Mouse (Mus musculus) thymus, postnatal 25 days (tissue): Measurements from ENCODE around the gene Srbd1.

Source experiments
- DNase-seq: peaks from one replicate; pipeline ENCODE4 v3.0.0; 2022

Srbd1 gene

GRCm38 (mm10) chr17:86145079-86145951 is at the start of gene Srbd1:
TSS of gene Srbd1 (minus strand) at chr17:86145175.
- peak; percentile 90 for DNase-seq

DNA sequence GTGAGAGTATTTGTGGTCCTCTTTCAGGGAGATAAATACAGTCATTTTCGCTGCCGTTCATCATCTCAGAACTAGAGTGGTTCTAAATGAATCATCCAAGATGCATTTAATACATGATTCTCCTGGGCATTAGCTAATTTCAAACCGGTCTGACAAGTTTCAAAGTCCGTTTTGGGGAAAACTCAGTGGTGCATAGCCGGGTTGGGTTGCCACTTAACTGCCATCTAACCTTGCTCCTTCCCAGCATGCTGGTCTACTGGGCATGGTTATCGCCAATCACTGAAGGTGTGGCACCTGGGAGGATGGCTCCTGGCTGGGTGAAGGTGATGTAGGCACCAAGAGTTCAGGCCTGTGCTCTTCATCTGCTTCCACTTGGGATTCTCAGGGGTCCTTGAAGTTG is 49.0 kb upstream of the Srbd1 start:
- DNase-seq: no peak

- no peak for DNase-seq
Measured at GRCm38 (mm10) chr17:86187777-86188176, 42.8 kb upstream of the Srbd1 start.

DNA sequence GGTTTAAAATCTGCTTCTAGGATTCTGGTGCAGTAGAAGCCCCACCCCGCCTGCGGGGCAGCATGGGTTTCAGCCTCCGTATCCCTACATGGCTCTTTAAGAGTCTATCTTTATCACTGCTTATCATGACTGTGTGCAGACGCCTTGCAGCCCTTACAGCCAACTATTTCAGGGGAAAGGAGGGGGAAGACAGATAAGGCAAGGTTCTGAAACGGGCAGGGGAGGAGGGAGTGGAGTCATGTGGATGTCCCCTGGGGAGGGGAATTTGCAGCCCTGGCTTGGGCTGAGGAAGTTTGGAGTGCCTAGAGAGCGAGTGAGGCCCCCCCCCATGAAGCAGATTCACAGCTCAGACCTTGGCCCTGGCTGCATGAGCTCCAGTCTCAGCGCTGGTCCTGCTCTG is 40.6 kb upstream of the Srbd1 start:
- no peak for DNase-seq

- DNase-seq: no peak
Measured at GRCm38 (mm10) chr17:86184552-86185209, 39.7 kb upstream of the Srbd1 start.

GRCm38 (mm10) chr17:86183788-86184187 is 38.8 kb upstream of the Srbd1 start:
- DNase-seq: no peak

GRCm38 (mm10) chr17:86176722-86177121 is 31.7 kb upstream of the Srbd1 start:
- DNase-seq: no peak

- no peak for DNase-seq
Measured at GRCm38 (mm10) chr17:86175516-86175915, 30.5 kb upstream of the Srbd1 start.

DNA sequence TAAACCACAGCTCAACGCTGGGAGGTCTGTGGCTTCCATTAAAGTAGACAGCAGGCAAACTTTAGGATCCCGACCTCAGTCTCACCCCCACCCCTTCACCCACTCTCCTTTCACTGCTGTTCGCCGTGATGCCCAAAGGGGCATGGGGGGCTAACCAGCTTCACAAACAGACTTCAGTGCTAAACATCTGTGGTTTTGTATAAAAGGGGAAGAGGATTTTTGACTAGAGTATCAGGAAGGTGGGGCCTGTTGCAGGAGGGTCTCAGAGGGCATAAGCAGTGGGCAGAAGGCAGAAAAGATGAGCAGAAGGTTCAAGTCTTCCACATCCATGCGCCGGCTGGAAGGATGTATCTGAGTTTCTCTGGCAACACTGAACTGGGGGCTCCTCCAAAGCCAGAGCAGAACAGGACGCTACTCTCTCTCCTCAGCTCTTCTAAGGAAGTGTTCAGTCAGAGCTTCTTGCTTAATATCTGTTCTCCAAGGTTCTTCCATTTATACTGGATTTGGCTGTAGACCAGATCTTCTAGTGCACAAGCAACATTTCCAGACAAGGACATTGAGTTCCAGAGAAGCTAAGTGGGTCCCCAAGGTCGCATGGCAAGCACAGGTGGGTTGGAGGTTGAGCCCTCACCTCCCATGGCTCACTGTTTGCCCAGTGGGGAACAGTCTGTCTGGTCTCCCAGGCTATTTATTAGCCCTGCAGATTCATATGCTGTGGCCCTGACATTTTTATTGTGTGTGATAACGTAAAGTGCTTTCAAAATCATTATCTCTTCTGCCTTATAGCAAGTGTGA is 25.4 kb upstream of the Srbd1 start:
- no peak for DNase-seq

DNA sequence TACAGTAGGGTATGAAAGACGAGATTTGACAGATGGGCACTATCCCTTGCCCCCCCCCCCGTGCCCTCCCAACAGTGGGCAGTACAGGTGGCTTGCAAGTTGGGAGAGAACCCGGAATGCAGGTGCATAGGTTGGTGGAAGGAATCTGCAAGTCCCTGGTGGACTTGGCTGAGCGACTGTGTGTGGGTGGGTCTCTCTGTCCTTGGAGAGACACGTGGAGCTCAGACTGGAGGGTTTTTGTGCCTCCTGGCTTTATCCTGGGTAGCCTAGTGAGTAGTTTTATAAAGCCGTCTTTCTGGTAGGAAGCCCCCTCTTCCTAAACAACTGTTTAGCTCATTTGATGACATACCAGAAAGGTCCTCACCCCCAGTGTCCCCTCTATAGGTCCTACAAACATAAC is 24.1 kb upstream of the Srbd1 start:
- no peak for DNase-seq

DNA sequence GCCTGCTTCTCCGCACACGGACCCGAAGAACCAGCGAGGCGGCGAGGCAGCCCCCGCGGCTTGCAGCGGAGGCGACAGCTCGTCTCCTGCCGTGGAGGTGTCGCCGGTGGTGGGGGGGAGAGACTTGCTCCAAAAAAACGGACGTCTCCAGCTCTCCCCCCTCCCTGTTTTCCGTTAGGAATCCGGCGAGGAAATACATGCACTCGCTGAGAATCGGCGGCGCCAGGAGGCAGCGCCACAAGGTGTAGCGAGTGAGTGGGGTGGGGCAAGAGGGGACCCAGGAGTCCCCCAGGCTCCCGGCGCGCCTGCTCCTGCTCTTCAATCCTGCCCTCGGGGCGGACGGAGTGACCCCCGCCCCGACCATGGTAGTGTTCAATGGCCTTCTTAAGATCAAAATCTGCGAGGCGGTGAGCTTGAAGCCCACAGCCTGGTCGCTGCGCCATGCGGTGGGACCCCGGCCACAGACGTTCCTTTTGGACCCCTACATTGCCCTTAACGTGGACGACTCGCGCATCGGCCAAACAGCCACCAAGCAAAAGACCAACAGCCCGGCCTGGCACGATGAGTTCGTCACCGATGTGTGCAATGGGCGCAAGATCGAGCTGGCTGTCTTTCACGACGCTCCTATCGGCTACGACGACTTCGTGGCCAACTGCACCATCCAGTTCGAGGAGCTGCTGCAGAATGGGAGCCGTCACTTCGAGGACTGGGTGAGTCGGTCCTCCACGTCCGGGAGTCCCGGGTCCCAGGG is 23.4 kb upstream of the Srbd1 start:
- peak; percentile 44 for DNase-seq

- DNase-seq: peak; percentile 83
Measured at GRCm38 (mm10) chr17:86167320-86168230, 22.6 kb upstream of the Srbd1 start, which contains the start of gene Prkce. TSS of gene Prkce (plus strand) at chr17:86167785.

- peak; percentile 62 for DNase-seq
Measured at GRCm38 (mm10) chr17:86166567-86167319, 21.8 kb upstream of the Srbd1 start.

- DNase-seq: no peak
Measured at GRCm38 (mm10) chr17:86166051-86166566, 21.1 kb upstream of the Srbd1 start.

- DNase-seq: no peak
Measured at GRCm38 (mm10) chr17:86164416-86164815, 19.4 kb upstream of the Srbd1 start.

GRCm38 (mm10) chr17:86162672-86163071 is 17.7 kb upstream of the Srbd1 start:
- DNase-seq: no peak

- DNase-seq: no peak
Measured at GRCm38 (mm10) chr17:86156999-86157398, 12.0 kb upstream of the Srbd1 start.

GRCm38 (mm10) chr17:86150867-86151348 is 5.9 kb upstream of the Srbd1 start:
- DNase-seq: peak; percentile 32

- no peak for DNase-seq
Measured at GRCm38 (mm10) chr17:86149726-86150125, 4.8 kb upstream of the Srbd1 start.

DNA sequence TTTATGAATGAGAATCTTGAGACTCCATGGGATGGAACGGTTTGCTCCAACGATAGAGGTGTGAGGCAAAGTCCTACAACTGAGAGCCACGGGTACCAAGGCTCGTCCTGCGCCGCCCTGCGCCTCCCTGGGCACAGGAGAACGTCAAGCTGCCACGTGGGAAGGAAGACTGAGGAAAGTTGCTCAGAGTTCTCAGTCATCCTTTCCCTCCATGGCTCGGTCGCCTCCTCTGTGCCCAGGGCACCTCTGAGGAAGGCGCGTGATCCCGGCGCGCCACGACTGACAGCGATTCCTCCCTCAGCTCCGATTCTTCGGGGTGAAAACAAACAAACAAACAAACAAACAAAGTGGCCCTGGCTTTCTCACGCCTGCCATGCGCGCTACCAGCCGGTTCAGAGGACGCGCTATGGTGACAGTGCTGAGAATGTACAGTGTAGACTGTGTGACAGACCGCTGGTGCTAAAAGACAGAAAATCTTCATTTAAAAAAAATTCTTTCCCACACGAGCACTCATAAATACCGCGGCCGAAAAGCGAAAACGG is 367 bp downstream of the Srbd1 start:
- no peak for DNase-seq
